Mouse (Mus musculus) testis, postnatal 14 days (tissue): ENCODE measurements at regions not wholly inside any gene's neighbourhood (a gene's known extent, or its start where the extent isn't known, plus 50 kb on each side); places are given as distances from the start of the nearest gene placed in this dataset.
A peak's percentile ranks its signal among the peaks of the same experiment; 100 is the strongest.

Experiments used
- DNase-seq: peaks from one replicate; pipeline ENCODE4 v3.0.0; 2021; ENCODE audit warnings: low spot score

- no peak for DNase-seq
These were observed 95.8 kb upstream of the Mgmt start for GRCm38 (mm10) chr7:136798605-136799004.

- no peak for DNase-seq
These were observed 87.3 kb upstream of the Mgmt start for GRCm38 (mm10) chr7:136807101-136807500.

DNA sequence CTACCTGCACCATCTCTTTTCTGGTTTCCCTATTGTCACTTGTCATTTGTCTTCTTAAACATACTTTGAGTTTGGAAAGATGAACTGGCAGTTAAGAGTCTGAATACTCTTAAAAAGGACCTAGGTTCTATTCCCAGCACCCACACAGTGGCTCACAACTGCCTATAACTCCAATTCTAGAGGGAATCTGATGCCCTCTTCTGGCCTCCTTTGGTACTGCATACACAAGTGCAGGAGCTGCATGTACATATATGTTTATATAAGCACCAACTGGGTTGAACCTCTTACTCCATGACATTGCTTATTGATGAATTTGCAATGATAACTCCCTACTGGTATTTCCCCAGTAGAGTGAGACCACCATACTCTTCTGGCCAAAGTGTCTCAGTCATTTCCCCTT, 86.4 kb upstream of the Mgmt start:
- peak; percentile 40 for DNase-seq

- DNase-seq: no peak
These were observed 84.8 kb upstream of the Mgmt start for GRCm38 (mm10) chr7:136809576-136809975.

GRCm38 (mm10) chr7:136813691-136814325, 80.6 kb upstream of the Mgmt start:
- DNase-seq: no peak

- DNase-seq: no peak
These were observed 79.7 kb upstream of the Mgmt start for GRCm38 (mm10) chr7:136814751-136815150.

GRCm38 (mm10) chr7:136820291-136820690, 74.1 kb upstream of the Mgmt start:
- no peak for DNase-seq

DNA sequence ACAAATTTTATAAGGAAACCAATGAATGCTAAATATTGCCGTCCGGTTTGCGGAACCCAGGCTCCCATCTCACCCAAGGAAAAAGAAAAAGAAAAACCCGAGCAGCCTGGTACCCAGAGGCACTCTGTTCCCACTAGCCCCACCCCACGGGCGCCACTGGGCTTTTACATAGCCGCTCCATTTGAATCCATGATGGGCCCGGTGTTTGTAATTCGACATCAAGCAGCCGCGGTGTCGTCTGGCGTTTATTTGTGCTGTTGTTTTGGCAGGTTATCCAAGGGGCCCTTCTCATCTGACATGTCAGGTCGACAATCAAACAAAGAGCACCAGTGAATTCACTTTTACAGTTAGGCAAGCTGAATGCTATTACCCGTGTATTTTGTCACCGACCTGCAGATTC, 68.8 kb upstream of the Mgmt start:
- DNase-seq: no peak

- no peak for DNase-seq
These were observed 64.6 kb upstream of the Mgmt start for GRCm38 (mm10) chr7:136829621-136830313.

GRCm38 (mm10) chr7:136832419-136832818, 62.0 kb upstream of the Mgmt start:
- DNase-seq: no peak

- no peak for DNase-seq
These were observed 55.4 kb upstream of the Mgmt start for GRCm38 (mm10) chr7:136838971-136839370.

DNA sequence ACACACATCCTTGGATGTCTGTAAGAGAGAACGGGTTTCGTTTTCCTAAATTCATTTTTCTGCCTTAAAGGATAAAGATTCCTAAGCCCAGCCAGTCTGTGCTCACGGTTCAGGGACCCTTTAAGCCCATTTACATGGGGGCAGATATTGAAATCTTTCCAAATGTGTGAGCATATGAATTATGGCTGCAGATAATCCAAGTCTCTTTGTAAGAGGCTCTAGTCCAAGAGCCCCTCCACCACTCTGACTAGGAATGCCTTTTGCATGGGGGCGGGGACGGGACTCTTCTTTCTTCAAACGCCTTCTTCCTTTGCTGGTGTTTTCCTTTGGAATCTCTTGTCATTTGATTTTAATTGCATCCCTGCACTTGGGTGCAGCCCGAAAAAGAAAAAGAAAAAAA, 54.2 kb upstream of the Mgmt start:
- no peak for DNase-seq

- no peak for DNase-seq
These were observed 51.7 kb upstream of the Mgmt start for GRCm38 (mm10) chr7:136842751-136843150.

DNA sequence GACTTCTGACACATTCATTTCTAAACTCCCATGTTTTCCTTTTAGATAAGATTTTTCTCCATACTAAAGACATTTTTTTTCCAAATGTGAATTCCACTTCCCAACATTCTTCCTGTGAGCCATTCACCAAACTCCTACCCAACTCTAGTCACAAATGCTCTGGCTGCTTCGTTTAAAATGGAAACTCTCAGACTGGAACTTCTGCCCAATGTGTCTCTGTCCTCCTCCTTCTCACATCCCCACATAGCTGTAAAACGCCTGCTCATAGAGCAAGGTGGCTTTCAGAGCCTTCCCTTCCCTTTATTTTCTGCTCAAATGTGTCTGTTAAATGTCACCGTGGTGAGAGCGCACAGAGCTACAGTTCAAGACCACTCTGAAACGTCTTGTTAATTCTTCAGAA, 50.1 kb upstream of the Mgmt start:
- DNase-seq: no peak
